Mouse (Mus musculus) retina, adult 2 months (tissue): ENCODE results near the gene Med27.

Source experiments
- DNase-seq: peaks from one replicate; pipeline ENCODE4 v3.0.0-alpha.2; 2012; ENCODE audit warnings: low read depth, low spot score

Gene Med27

GRCm38 (mm10) chr2:29400234-29400633 lies 53.6 kb downstream of the Med27 start:
- DNase-seq = no peak

- DNase-seq = no peak
Observed at GRCm38 (mm10) chr2:29400812-29401211, 54.2 kb downstream of the Med27 start.

GRCm38 (mm10) chr2:29401868-29402267 lies 55.2 kb downstream of the Med27 start:
- DNase-seq = no peak

- no peak for DNase-seq
Observed at GRCm38 (mm10) chr2:29402550-29403076, 56.0 kb downstream of the Med27 start.

GRCm38 (mm10) chr2:29403799-29404530 lies 57.3 kb downstream of the Med27 start:
- DNase-seq = no peak

GRCm38 (mm10) chr2:29404931-29405330 lies 58.3 kb downstream of the Med27 start:
- no peak for DNase-seq

GRCm38 (mm10) chr2:29405848-29406247 lies 59.2 kb downstream of the Med27 start:
- DNase-seq = no peak

- no peak for DNase-seq
Observed at GRCm38 (mm10) chr2:29407350-29407749, 60.7 kb downstream of the Med27 start.

- DNase-seq = no peak
Observed at GRCm38 (mm10) chr2:29407764-29408163, 61.1 kb downstream of the Med27 start.

GRCm38 (mm10) chr2:29410884-29411283 lies 64.3 kb downstream of the Med27 start:
- no peak for DNase-seq

- DNase-seq = no peak
Observed at GRCm38 (mm10) chr2:29412458-29412857, 65.8 kb downstream of the Med27 start.

- DNase-seq = no peak
Observed at GRCm38 (mm10) chr2:29413259-29413993, 66.8 kb downstream of the Med27 start.

- no peak for DNase-seq
Observed at GRCm38 (mm10) chr2:29414852-29415473, 68.3 kb downstream of the Med27 start.

GRCm38 (mm10) chr2:29418498-29418897 lies 71.9 kb downstream of the Med27 start:
- no peak for DNase-seq

GRCm38 (mm10) chr2:29419434-29419833 lies 72.8 kb downstream of the Med27 start:
- no peak for DNase-seq

- no peak for DNase-seq
Observed at GRCm38 (mm10) chr2:29419946-29420345, 73.3 kb downstream of the Med27 start.

GRCm38 (mm10) chr2:29422126-29422840 lies 75.7 kb downstream of the Med27 start:
- no peak for DNase-seq

- DNase-seq = no peak
Observed at GRCm38 (mm10) chr2:29423059-29423458, 76.4 kb downstream of the Med27 start.

- no peak for DNase-seq
Observed at GRCm38 (mm10) chr2:29425386-29425785, 78.8 kb downstream of the Med27 start.

GRCm38 (mm10) chr2:29426684-29427083 lies 80.1 kb downstream of the Med27 start:
- DNase-seq = no peak

GRCm38 (mm10) chr2:29432565-29432964 lies 85.9 kb downstream of the Med27 start:
- DNase-seq = no peak

GRCm38 (mm10) chr2:29436376-29436775 lies 89.8 kb downstream of the Med27 start:
- DNase-seq = no peak
